Mouse (Mus musculus) layer of hippocampus, adult 8-10 months (tissue): Measurements from ENCODE around the gene Hoxa4. TPM values are rescaled to one million over a fixed set of nuclear protein-coding genes. Genes with fewer than 3 reads are reported as not detected.

Experiments
- DNase-seq, 2 experiments: peaks; one replicate each; pipeline ENCODE4 v3.0.0; 2022; ENCODE audit warnings: low spot score in 2 of 2
- total RNA-seq, 4 experiments: library from RNA; stranded (reverse); gene quantifications; 2 replicates each; pipeline ENCODE4 v1.2.4; 2022

Hoxa4 gene
- total RNA-seq, 4 experiments from 2014 or later = not detected

DNA sequence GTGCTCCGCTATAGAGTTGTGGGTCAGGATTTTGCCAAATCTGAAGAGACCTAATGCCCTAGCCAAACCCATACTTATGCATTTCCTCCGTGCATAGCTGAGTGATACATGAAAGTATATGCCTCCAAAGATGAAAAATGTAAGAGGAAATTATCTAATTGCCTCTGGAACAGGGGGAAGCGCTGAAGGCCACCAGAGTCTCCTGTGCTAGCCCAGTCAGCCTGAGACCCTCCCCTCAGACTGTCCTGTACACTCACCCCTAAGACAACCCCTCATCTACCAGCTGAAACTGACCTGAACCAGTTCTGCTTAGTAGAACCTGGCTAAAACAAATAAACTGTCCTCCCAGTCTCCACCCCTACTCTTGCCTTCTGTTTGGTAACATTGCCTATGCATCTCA, 10.8 kb downstream of the Hoxa4 start:
- DNase-seq = no peak

DNA sequence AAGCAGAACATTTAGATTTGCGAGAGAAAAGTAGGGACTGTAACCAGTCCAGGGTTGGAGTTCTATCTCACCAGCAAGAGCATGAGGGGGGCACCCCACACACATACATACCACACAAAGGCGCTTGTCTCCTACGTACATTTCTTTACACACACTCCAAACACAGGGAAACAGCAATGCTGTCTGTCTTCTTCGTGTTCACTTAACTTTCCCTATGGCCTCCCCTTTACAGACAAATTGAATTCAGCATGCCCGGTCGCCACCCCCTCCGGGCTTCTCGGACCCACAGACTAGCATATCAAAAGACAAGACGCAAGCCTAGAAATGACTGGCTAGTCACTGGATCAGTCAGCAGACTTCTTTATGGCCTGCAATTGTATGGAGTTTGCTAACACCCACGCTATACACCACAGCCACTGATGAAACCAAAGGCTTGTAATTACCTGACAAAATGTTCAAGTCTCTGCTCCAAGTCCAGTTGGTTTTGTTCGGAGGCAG, 11.3 kb downstream of the Hoxa4 start:
- DNase-seq = no peak

GRCm38 (mm10) chr6:52179690-52180089, 11.9 kb downstream of the Hoxa4 start:
- DNase-seq = no peak

GRCm38 (mm10) chr6:52178918-52179665, 12.5 kb downstream of the Hoxa4 start:
- DNase-seq = no peak

GRCm38 (mm10) chr6:52177806-52178205, 13.7 kb downstream of the Hoxa4 start:
- DNase-seq = no peak

- DNase-seq = no peak
These were observed 14.4 kb downstream of the Hoxa4 start, which contains the start of gene 5730596B20Rik for GRCm38 (mm10) chr6:52177061-52177735. Gene 5730596B20Rik, plus strand, starts transcription at chr6:52177498.

GRCm38 (mm10) chr6:52176391-52176790, 15.2 kb downstream of the Hoxa4 start:
- DNase-seq = no peak

DNA sequence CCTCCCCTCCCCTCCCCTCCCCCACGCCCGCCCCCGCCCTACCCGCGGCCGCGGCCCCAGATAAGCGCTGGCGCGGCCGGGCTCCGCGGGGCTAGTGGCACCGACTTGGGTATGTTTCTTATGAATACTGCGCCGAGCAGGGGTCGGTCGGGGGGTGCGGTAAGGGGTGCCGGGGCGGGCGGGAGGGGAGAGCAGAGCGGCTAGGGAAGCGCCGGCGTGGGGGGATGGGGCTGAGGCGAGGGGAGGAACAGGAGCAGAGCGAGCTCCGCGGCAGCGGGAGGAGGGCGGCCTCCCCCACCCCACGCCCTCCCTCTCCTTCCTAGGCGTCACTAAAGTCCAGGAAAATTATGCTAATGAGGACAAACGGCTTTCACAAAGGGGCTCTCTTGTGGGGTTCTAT, 15.7 kb downstream of the Hoxa4 start:
- DNase-seq = no peak

- no peak for DNase-seq
These were observed 16.4 kb downstream of the Hoxa4 start for GRCm38 (mm10) chr6:52174968-52175751.

- DNase-seq = no peak
These were observed 17.9 kb downstream of the Hoxa4 start for GRCm38 (mm10) chr6:52173648-52174047.

- no peak for DNase-seq
These were observed 19.1 kb downstream of the Hoxa4 start for GRCm38 (mm10) chr6:52172501-52172900.

- DNase-seq = no peak
These were observed 19.6 kb downstream of the Hoxa4 start for GRCm38 (mm10) chr6:52171938-52172337.

GRCm38 (mm10) chr6:52171331-52171730, 20.2 kb downstream of the Hoxa4 start:
- DNase-seq = no peak

DNA sequence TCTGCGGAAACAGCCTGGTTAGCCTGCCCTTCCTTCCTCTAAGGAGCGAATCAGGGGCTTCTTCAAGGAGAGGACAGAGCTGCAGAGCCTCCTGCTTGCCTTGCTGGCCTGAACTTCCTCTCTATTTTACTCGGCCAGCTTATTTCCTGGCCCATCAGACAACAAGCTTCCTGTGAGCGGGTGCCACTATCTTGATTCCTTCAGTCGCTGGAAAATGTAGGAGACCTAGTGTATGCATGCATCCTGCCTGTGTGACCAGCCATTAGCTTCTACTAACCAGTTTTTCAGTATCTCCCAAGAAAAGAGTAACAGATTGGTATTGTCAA, 20.7 kb downstream of the Hoxa4 start:
- no peak for DNase-seq

- DNase-seq = no peak
These were observed 21.2 kb downstream of the Hoxa4 start for GRCm38 (mm10) chr6:52170166-52170897.

GRCm38 (mm10) chr6:52169499-52170165, 21.9 kb downstream of the Hoxa4 start:
- DNase-seq = no peak

DNA sequence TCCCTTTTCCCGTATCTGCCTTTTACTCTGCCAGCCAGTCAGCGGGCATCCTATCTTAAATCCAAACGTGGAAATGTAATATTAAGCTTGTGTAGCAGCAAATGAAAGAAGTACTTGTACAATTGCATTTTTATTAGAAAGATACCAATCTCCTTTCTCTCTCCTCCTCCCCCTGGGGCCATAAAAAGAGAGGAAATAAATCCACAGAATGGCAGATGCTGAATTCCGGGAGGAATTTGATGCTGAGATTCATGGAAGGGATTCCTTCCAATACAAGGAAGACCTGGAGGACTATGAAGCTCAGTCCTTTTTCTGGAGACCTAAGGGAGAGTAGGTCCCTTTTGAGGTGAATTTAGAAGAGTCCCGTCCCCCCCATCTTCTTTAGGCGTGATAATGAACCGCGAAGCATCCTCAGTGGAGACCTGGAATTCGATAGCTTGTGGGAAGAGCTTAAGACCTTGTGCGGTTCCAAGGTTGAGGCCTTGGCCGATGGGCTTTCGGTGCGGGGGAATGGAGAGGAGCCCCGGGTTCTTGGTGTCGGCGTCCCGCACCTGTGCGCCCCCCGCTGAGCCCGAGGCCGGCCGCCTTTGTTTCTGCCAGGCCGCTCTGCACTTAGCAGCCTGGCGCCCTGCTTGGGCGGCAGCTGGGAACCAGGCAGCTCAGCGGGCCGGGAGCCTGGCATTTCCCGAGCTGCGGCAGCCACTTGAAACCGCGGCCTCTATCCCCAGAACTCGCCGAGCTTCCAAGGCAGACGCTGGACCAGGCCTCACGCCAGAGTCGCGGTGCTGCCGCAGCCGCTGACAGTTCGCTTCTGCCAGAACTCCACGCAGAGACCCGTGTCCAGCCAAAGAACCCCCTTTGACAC, 23.1 kb downstream of the Hoxa4 start:
- no peak for DNase-seq

- no peak for DNase-seq
These were observed 23.8 kb downstream of the Hoxa4 start for GRCm38 (mm10) chr6:52167736-52168161.

DNA sequence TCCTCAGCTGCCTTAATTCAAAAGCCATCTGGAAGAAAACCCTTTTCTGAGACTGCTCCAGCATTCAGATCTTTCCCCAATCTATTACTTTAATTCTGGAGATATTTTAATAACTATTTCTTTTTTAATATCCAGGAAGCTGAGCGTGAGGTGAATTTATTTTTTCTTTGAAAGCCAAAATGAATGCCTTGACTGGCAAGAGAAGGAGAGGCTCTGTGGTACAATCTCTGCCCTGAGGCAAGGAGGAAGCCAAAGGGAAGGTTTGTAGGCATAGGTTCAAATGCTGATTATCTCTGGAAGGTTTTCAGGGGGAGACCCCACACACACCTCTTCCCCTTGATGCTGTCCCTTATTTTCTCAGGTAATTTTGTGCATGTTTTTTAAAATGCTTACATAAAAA, 24.4 kb downstream of the Hoxa4 start:
- DNase-seq = no peak
